Mouse (Mus musculus) kidney, postnatal 10 days (tissue): Measurements from ENCODE around the gene Olfr96.
"Not testable (repeated sequence)": the region's sequence is repeated elsewhere in the genome, so short reads cannot be mapped to it uniquely, and the experiment has no call there.

Experiments used
- DNase-seq: peaks from one replicate; pipeline ENCODE4 v3.0.0; 2021; ENCODE audit warnings: mixed read lengths

Gene Olfr96

GRCm38 (mm10) chr17:37219846-37220245 is at the start of gene Olfr96:
TSS of gene Olfr96 (plus strand) at chr17:37220146.
- no peak for DNase-seq

GRCm38 (mm10) chr17:37185474-37185873 is 34.5 kb upstream of the Olfr96 start:
- no peak for DNase-seq

GRCm38 (mm10) chr17:37190711-37191110 is 29.2 kb upstream of the Olfr96 start:
- DNase-seq = peak; percentile 56

GRCm38 (mm10) chr17:37193032-37193431 is 26.9 kb upstream of the Olfr96 start:
- no peak for DNase-seq

DNA sequence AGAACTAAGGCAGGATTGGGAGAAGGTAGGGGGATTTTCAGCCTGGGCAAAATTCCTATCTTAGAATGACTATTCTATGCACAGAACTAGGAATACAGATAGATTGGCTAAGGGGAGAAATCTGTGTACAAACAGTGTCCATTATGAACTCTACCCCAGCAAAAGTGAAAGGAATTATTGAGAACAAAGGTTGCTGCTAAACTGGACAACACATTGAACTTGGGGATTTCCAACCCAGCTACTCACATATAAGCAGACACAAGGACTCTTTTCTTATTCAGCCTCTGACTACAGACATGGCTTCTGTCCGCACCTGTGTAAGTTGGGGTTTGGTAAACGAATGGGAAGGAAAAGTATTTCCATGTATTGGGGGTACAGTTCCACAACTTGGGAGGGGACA is 26.3 kb upstream of the Olfr96 start, which contains the start of gene Ubd:
Gene Ubd, plus strand, starts transcription at position 237 of the 400 bp plus-strand sequence.
- DNase-seq = no peak

DNA sequence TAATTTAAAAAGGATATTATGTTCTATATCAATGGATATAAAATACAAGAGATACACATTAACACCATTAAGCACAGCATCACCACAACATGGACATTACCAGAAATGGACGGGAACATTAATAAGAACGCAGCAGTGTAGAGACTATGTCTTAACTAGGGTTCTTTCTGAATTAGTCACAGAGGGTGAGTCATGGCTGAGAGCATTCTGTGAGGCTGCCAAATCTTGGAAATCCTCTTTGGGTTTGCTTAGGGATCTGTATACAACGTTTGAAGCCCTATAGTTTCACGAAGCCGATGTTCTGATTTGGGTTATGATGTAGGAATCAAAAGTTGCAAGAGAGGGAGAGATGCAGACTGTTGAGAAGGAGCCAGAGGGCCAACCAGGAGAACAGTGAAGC is 25.2 kb upstream of the Olfr96 start:
- DNase-seq = no peak

DNA sequence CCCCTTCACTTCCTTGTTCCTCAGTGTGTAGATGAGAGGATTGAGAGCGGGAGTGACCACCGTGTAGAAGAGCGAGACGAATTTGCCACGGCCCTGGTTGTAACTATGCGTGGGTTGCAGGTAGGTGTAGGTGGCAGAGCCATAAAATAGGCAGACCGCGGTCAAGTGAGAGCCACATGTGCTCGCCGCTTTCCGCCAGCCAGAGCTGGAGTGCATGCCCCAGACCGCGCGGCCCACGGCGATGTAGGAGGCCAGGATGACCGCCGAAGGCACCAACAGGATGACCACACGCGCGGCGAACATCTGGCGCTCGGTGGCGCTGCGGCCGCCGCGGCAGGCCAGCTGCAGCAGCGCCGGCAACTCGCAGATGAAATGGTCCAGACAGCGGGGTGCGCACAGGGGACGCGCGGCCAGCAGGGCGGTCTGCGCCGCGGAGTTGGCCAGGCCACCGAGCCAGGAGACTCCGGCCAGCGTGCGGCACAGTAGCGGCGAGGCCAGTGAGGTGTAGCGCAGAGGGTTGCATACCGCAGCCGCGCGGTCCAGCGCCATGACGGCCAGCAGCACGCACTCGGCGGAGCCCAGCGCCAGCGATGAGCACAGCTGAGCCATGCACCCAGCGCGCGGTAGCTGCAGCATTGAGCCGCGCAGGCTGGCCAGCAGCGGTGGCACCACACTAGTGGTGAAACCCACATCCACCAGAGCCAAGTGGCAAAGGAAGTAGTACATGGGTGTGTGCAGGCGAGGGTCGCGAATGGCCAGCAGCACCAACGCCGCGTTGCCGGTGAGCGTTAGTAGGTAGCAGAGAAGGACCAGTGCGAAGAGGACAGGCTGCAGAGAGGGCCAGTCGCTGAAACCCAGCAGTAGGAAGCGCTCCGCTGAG is 22.9 kb upstream of the Olfr96 start:
- DNase-seq = peak; percentile 25

GRCm38 (mm10) chr17:37200894-37201293 is 19.1 kb upstream of the Olfr96 start, which contains the start of gene Olfr94:
TSS of gene Olfr94 (minus strand) at chr17:37200994.
- DNase-seq = no peak

DNA sequence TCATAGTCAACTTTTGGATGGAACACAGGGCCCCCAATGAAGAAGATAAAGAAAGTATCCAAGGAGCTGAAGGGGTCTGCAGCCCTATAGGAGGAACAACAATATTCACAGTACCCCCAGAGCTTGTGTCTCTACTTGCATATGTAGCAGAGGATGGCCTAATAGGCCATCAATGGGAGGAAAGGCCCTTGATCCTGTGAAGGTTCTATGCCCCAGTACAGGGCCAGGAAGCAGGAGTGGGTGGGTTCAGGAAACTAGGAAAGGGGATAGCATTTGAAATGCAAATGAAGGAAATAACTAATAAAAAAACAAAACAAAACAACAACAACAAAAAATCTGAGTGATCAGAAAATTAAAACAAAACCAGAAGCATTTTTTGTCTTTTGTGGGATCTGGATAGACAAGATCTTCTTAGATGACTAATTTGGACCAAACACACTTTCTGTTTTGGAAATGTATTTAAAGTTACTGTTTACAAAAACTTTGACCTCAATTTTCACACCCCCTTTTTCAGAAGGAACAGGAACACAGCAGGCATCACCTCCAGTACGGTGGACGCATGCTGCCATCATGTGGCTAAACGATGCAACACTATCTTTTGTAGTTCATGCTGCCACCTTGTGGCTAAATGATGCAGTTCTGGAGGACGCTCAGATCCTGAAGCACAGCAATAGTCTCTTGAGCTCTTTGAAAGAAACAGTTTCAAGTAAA is 16.6 kb upstream of the Olfr96 start:
- DNase-seq = peak; percentile 86

GRCm38 (mm10) chr17:37203917-37204236 is 16.1 kb upstream of the Olfr96 start:
- no peak for DNase-seq

DNA sequence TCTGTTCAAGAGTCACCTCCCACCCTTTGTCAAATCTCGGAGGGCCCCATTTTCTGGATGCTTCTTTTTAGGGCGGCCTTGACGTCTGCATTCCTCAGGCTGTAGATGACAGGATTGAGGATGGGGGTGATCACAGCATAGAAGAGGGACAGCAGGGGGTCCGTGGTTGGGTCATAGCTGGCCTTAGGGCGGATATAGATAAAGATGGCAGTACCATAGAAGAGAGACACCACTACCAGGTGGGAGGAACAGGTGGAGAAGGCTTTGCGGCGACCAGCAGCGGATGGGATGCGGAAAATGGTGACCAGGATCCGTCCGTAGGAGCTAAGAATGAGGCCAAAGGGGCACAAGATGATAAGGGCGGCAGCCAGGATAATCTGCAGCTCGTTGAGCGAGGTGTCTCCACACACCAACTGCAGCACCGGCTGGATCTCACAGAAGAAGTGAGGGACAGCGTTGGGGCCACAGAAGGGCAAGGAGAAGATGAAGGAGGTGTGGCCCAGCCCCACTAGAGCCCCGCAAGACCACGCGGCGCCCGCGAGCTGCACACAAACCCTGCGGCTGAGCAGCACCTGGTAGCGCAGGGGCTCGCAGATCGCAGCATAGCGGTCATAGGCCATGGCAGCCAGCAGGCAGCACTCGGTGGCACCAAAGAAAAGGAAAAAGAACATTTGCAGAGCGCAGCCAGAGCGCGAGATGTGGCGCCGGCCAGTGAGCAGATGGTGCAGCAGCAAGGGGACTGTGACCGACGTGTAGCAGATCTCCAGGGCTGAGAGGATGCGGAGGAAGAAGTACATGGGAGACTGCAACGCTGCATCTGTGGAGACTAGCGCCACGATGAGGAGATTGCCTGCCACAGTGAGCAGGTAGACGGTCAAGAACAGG is 8.8 kb upstream of the Olfr96 start:
- DNase-seq = no peak

DNA sequence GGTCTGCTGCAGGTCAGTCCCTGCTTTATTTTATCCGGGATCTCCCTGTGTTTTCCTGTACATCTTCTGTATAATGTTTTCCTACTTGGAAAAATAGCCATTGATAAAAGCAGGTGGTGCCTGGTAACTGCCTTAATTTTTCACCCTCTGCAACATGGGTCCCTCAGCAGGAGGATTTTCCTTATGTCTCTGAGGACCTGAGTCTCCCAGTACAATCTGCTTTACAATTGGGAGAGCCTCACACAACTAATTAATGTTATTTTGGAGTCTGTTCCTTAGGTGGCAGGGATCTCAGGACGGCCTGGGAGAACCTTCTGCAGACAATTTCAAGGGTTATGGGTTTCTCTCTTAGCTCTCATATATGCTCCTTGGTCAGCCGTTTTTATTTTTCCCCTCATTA is 6.9 kb upstream of the Olfr96 start, which contains the start of gene Olfr95:
Gene Olfr95, minus strand, starts transcription at position 101 of the 400 bp plus-strand sequence.
- no peak for DNase-seq

DNA sequence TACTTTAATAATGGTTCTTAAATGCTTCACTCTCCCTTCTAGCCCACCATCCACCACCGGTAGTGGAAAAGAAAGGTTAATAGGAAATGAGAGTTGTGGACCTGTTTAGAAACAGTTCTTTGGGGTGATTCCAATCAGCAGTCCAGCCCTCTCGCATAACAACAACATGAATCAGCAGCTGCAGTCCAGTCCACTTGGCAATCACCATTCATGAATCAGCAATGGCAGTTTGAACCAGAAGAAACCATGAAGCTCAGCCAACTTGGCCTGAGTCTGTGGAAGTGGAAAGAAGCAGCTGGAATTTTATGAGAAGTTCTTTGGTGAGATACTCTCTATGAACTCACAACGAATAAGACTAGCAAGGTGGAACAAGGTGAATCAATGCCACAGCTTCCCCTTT is 1.5 kb upstream of the Olfr96 start:
- no peak for DNase-seq

GRCm38 (mm10) chr17:37221879-37222278 is 1.9 kb downstream of the Olfr96 start:
- no peak for DNase-seq

- not testable (repeated sequence) for DNase-seq
Measured at GRCm38 (mm10) chr17:37237230-37237629, 17.3 kb downstream of the Olfr96 start, which contains the start of gene Olfr97. TSS of gene Olfr97 (minus strand) at chr17:37237330.

GRCm38 (mm10) chr17:37242198-37242597 is 22.3 kb downstream of the Olfr96 start:
- DNase-seq = no peak

GRCm38 (mm10) chr17:37246715-37247114 is 26.8 kb downstream of the Olfr96 start:
- DNase-seq = peak; percentile 28

- DNase-seq = no peak
Measured at GRCm38 (mm10) chr17:37249460-37249859, 29.5 kb downstream of the Olfr96 start.

GRCm38 (mm10) chr17:37250544-37250943 is 30.6 kb downstream of the Olfr96 start:
- peak; percentile 31 for DNase-seq

DNA sequence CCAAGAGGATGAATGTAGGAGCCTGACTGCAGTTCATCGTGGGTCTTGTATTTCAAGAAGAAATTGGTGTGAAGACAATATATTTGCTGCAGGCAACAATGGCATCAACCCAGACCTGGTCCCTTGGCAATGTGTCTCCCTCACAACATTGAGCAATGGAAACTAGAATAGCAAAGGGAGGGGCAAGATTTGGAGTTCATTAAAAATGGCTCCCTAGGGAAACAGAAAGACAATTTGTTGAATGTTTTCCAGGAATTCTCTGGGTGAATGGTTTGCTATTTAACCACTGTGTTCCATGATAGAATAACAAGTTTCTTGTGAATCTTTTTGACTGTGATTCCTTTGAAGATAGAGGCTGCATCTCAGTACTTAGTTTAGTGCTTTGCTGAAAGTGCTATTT is 43.7 kb downstream of the Olfr96 start, which contains the start of gene Olfr98:
Gene Olfr98, minus strand, starts transcription at position 124 of the 400 bp plus-strand sequence.
- no peak for DNase-seq

GRCm38 (mm10) chr17:37270058-37270701 is 50.2 kb downstream of the Olfr96 start, which contains the start of gene H2-M3:
TSS of gene H2-M3 (plus strand) at chr17:37270220.
- DNase-seq = peak; percentile 91

- DNase-seq = peak; percentile 44
Measured at GRCm38 (mm10) chr17:37270702-37271092, 50.8 kb downstream of the Olfr96 start.
